Mouse (Mus musculus) lung, adult 2 months (tissue): ENCODE results near the gene Acsf2. TPM values are rescaled to one million over a fixed set of nuclear protein-coding genes. Genes with fewer than 3 reads are reported as not detected.
"Not testable (repeated sequence)": the region's sequence is repeated elsewhere in the genome, so short reads cannot be mapped to it uniquely, and the experiment has no call there.

Experiments used
- DNase-seq: peaks from one replicate; pipeline ENCODE4 v3.0.0; 2022
- H3K4me1 ChIP-seq: fragments of 200-500 bp; 2 replicates; pipeline ENCODE4 v1.6.1; 2011; ENCODE audit warnings: low read length; ENCODE audit not compliant: control insufficient read depth, insufficient read depth
- H3K4me3 ChIP-seq: fragments of 200-500 bp; replicated peaks from 2 replicates; pipeline ENCODE3; 2011; ENCODE audit warnings: low read depth, mild to moderate bottlenecking, control low read depth, low read length; ENCODE audit errors: extremely low read depth
- CTCF ChIP-seq: fragments of 200-500 bp; IDR thresholded peaks from 2 replicates; pipeline ENCODE4 v1.5.1; 2011; ENCODE audit warnings: mild to moderate bottlenecking, low read length, control low read depth; ENCODE audit not compliant: insufficient read depth
- POLR2A ChIP-seq: fragments of 200-500 bp; IDR thresholded peaks from 2 replicates; pipeline ENCODE4 v1.6.1; 2011; ENCODE audit warnings: low read depth, mild to moderate bottlenecking, control low read depth, low read length, borderline replicate concordance; ENCODE audit errors: extremely low read depth
- WGBS: fragments of 180-500 bp; shearing (Covaris S2); methylation state at CpG from one replicate; pipeline ENCODE4 v1.1.7; 2018; 5-methylcytosine and 5-hydroxymethylcytosine counted together
- polyA plus RNA-seq: library from polyadenylated mRNA; depleted of rRNA; stranded (reverse); fragments of >200 nt; gene quantifications from 2 replicates; pipeline ENCODE4 v1.2.3, GENCODE M21; 2012; rRNA removed

Acsf2 gene
- 28.0 and 35.2 TPM in 2 replicates for polyA plus RNA-seq

GRCm38 (mm10) chr11:94601321-94602281 is at the start of gene Acsf2:
Acsf2 (minus strand) TSS chr11:94601871.
- TF ChIP-seq CTCF (no peak), POLR2A (no peak; the same call in 1 of the 2 replicates)
- 1% methylated on average over 41 of the region's 52 CpGs for WGBS
- peak; percentile 77 for DNase-seq
- Histone ChIP-seq H3K4me3 (peak within 1 kb of the TSS; percentile 68), H3K4me1 (peaks cover 9% of the 10 kb centered on the region)

- not testable (repeated sequence) for H3K4me3 ChIP-seq, DNase-seq, H3K4me1 ChIP-seq
- 93% methylated on average over 7 of the region's 7 CpGs for WGBS
Observed at GRCm38 (mm10) chr11:94651241-94651640, 49.6 kb upstream of the Acsf2 start.

GRCm38 (mm10) chr11:94646457-94646856 is 44.8 kb upstream of the Acsf2 start:
- DNase-seq, result no peak
- H3K4me1 ChIP-seq, result no peaks in the 10 kb centered on the region
- TF ChIP-seq CTCF (no peak), POLR2A (no peak)
- 96% methylated on average over 4 of the region's 4 CpGs for WGBS
- H3K4me3 ChIP-seq, result no peak overlapping the region

- no peak for DNase-seq
- H3K4me1 ChIP-seq, result no peaks in the 10 kb centered on the region
- no peak overlapping the region for H3K4me3 ChIP-seq
- no peak for TF ChIP-seq CTCF
- no peak for TF ChIP-seq POLR2A
- 86% methylated on average over 8 of the region's 8 CpGs for WGBS
Observed at GRCm38 (mm10) chr11:94644461-94645219, 43.0 kb upstream of the Acsf2 start.

GRCm38 (mm10) chr11:94634431-94634830 is 32.8 kb upstream of the Acsf2 start:
- no peak for DNase-seq
- TF ChIP-seq CTCF (no peak), POLR2A (no peak)
- 87% methylated on average over 5 of the region's 5 CpGs for WGBS
- Histone ChIP-seq H3K4me3 (no peak overlapping the region), H3K4me1 (peaks cover 4% of the 10 kb centered on the region)

GRCm38 (mm10) chr11:94632988-94633387 is 31.3 kb upstream of the Acsf2 start:
- DNase-seq, result no peak
- TF ChIP-seq CTCF (no peak), POLR2A (no peak)
- WGBS, result 87% methylated on average over 8 of the region's 8 CpGs
- Histone ChIP-seq H3K4me1 (peaks cover 4% of the 10 kb centered on the region), H3K4me3 (no peak overlapping the region)

- H3K4me3 ChIP-seq, result no peak overlapping the region
- WGBS, result 93% methylated on average over 5 of the region's 5 CpGs
- DNase-seq, result no peak
- H3K4me1 ChIP-seq, result peaks cover 4% of the 10 kb centered on the region
- TF ChIP-seq POLR2A (no peak), CTCF (no peak)
Observed at GRCm38 (mm10) chr11:94631969-94632368, 30.3 kb upstream of the Acsf2 start.

GRCm38 (mm10) chr11:94630199-94631011 is 28.7 kb upstream of the Acsf2 start:
- DNase-seq, result peak; percentile 47
- TF ChIP-seq POLR2A, result no peak
- no peak for TF ChIP-seq CTCF
- peak overlapping the region; percentile 53 for H3K4me3 ChIP-seq
- H3K4me1 ChIP-seq, result peaks cover 4% of the 10 kb centered on the region
- 6% methylated on average over 26 of the region's 26 CpGs for WGBS

- no peak for DNase-seq
- H3K4me1 ChIP-seq, result peaks cover 4% of the 10 kb centered on the region
- peak overlapping the region; percentile 53 for H3K4me3 ChIP-seq
- WGBS, result under 1% methylated on average over 28 of the region's 28 CpGs
- no peak for TF ChIP-seq POLR2A
Observed at GRCm38 (mm10) chr11:94629884-94630198, 28.2 kb upstream of the Acsf2 start.
